22 mouse cellular contexts compared by ENCODE assay signal in genomic region chr15:31973889-31974288, GRCm38 (mm10).
A peak's percentile ranks its signal among the peaks of the same experiment; 100 is the strongest.
DNase-seq lines count a peak whose midpoint lies in the region; ATAC-seq lines count a peak whose summit lies in the region.
"Had no signal": no experiment of that assay in that cellular context is flagged by ENCODE, and none has a peak within 500 bp of the region (broad histone marks: within the 10 kb centered on the region; RNA-seq: fewer than 3 reads in every experiment).

No protein-coding gene starts in this region.

- no peak overlapping the region for H3K9ac ChIP-seq in kidney, embryonic 15.5 days
- H3K9ac ChIP-seq: embryonic facial prominence, embryonic 15.5 days; heart, embryonic 13.5 days; limb, embryonic 13.5 days; liver, embryonic 14.5 days; neural tube, embryonic 12.5 days had no signal

- H3K27ac ChIP-seq in kidney, embryonic 15.5 days: no peak overlapping the region
- H3K27ac ChIP-seq: embryonic facial prominence, embryonic 15.5 days; forebrain, embryonic 10.5 days; heart, embryonic 13.5 days; limb, embryonic 13.5 days; liver, embryonic 14.5 days; neural tube, embryonic 12.5 days had no signal

- no peaks in the 10 kb centered on the region for H3K4me1 ChIP-seq in kidney, embryonic 15.5 days
- H3K4me1 ChIP-seq: forebrain, embryonic 10.5 days; heart, embryonic 13.5 days; neural tube, embryonic 12.5 days had no signal

- no peaks in the 10 kb centered on the region for H3K9me3 ChIP-seq in kidney, embryonic 15.5 days (replicated peaks)
- H3K9me3 ChIP-seq: embryonic facial prominence, embryonic 15.5 days; forebrain, embryonic 10.5 days; heart, embryonic 13.5 days; limb, embryonic 13.5 days; neural tube, embryonic 12.5 days had no signal

- ATAC-seq in frontal cortex, adult (ENCODE audit: low TSS enrichment): peak; percentile 28; the same call in 1 of the 2 replicates
- peak; percentile 85 for ATAC-seq in cerebellum, adult (ENCODE audit: insufficient number of reproducible peaks, low FRiP score, low TSS enrichment)
- no peak for ATAC-seq in kidney, embryonic 15.5 days (replicated peaks; ENCODE audit: low FRiP score)
- ATAC-seq: hindbrain, embryonic 16.5 days; lung, postnatal 0 days had no signal

- H3K4me3 ChIP-seq in kidney, embryonic 15.5 days (replicated peaks): no peak overlapping the region
- H3K4me3 ChIP-seq: embryonic facial prominence, embryonic 15.5 days; forebrain, embryonic 10.5 days; heart, embryonic 13.5 days; limb, embryonic 13.5 days; neural tube, embryonic 12.5 days had no signal

- WGBS in kidney, embryonic 15.5 days: 87% methylated on average over 11 of the region's 11 CpGs

- H3K27me3 ChIP-seq in kidney, embryonic 15.5 days: no peaks in the 10 kb centered on the region
- H3K27me3 ChIP-seq: embryonic facial prominence, embryonic 15.5 days; heart, embryonic 13.5 days; limb, embryonic 13.5 days; neural tube, embryonic 12.5 days had no signal

- H3K4me2 ChIP-seq in kidney, embryonic 15.5 days: no peak overlapping the region
- H3K4me2 ChIP-seq: embryonic facial prominence, embryonic 15.5 days; heart, embryonic 13.5 days; limb, embryonic 13.5 days; neural tube, embryonic 12.5 days had no signal

- no peak for DNase-seq in frontal cortex, postnatal 10 days (ENCODE audit: low spot score in 2 of 2)
- DNase-seq in cerebellum, postnatal 10 days: peak; percentile 85 to 86
- DNase-seq in layer of hippocampus, adult 9-11 months: peak; percentile 73
- DNase-seq in B cell, adult 2 months: no peak
- DNase-seq: adrenal gland, postnatal 25 days; embryo, embryonic 11 days; heart, postnatal 36 days; kidney, adult 11 months; kidney, postnatal 25 days; right cerebral cortex, postnatal 14 days; thymus, postnatal 14 days had no signal

- H3K36me3 ChIP-seq in kidney, embryonic 15.5 days: no peaks in the 10 kb centered on the region
- H3K36me3 ChIP-seq: embryonic facial prominence, embryonic 15.5 days; forebrain, embryonic 10.5 days; heart, embryonic 13.5 days; limb, embryonic 13.5 days; neural tube, embryonic 12.5 days had no signal

Comparison
In these comparisons a context has a peak if more than half of its experiments do, and no peak if none do; other contexts are left out.
1. DNase-seq: peak in cerebellum, postnatal 10 days (2 of 2) and layer of hippocampus, adult 9-11 months (single experiment); none in frontal cortex, postnatal 10 days (0 of 2) and B cell, adult 2 months (0 of 2).